Mouse (Mus musculus): ENCODE measurements around the gene Slc6a6. TPM values are rescaled to one million over a fixed set of nuclear protein-coding genes. Genes with fewer than 3 reads are reported as not detected.

Gene Slc6a6
- polyA plus RNA-seq, 1 experiment from 2014 or later = 423 TPM

DNA sequence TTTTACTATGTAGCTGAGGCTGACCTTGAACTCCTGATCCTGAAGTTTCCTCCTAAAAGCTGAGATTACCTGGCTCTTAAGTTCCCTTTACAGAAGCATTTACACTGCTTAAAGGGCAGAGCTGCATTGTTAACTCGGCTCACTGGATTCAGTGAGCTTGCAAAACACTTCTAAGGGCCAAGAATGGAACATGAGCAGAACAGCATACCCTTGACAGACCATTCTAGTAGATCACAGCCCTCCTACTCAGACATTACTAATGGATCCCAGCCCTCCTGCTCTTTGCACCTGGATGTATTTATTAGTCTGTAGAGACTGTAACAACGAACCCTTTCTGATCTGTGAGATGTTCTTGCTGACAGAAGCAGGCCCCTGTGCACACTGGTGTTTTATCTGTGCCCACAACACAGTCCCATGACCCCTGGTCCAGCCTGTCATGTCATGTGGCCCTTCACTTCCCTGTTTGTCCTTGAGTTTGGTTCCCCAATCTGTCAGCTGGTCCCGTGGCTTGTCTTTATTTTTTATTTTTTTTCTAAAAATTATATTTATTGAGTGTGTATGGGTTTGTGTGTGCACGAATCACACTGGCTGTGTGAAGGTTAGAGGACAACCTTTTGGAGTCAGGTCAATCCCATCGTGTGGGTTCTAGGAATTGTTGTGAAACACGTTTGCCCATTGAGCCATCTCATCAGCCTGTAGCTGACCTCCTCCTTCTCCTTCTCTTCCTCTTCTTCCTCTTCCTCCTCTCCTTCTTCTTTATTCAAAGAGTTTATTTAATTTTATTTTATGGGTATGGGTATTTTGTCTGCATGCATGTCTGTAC, 32.3 kb downstream of the Slc6a6 start:
- 3% methylated on average over 4 of the region's 6 CpGs for WGBS (ENCODE audit: missing documents)
- Histone ChIP-seq H3K27ac (peak overlapping the region; percentile 99), H3K4me3 (ENCODE audit: inconsistent target) (no peak overlapping the region), H3K36me3 (ENCODE audit: inconsistent target) (peaks cover 26% of the 10 kb centered on the region), H3K79me2 (ENCODE audit: inconsistent target) (peaks cover 82% of the 10 kb centered on the region)

DNA sequence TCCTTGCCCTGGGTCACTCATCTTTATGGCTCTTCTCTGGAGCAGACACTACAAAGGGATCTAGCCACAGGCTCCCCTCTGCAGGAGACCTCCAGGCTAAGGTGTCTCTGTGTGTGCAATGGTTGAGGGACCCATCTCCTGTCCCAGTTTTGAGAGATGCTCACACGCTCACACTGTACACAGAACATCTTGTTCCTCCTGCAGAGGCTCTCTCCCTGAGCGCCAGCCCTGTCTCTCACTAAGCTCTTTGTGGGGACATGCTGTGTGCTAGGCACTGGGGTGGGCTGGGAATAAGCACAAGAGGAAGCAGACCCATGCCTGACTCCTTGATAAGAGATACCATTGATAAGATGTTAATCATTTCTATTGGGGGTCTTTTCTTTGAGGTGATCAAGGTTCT, 34.2 kb downstream of the Slc6a6 start:
- Histone ChIP-seq H3K27ac (peak overlapping the region; percentile 99), H3K36me3 (ENCODE audit: inconsistent target) (peaks cover 38% of the 10 kb centered on the region), H3K4me3 (ENCODE audit: inconsistent target) (no peak overlapping the region), H3K79me2 (ENCODE audit: inconsistent target) (peaks cover 96% of the 10 kb centered on the region)
- 97% methylated on average over 2 of the region's 2 CpGs for WGBS (ENCODE audit: missing documents)

GRCm38 (mm10) chr6:91718603-91719002, 34.8 kb downstream of the Slc6a6 start:
- H3K79me2 ChIP-seq (ENCODE audit: inconsistent target) = peaks cover 97% of the 10 kb centered on the region
- peaks cover 44% of the 10 kb centered on the region for H3K36me3 ChIP-seq (ENCODE audit: inconsistent target)
- 78% methylated on average over 1 of the region's 3 CpGs for WGBS (ENCODE audit: missing documents)
- H3K27ac ChIP-seq = peak overlapping the region; percentile 99
- H3K4me3 ChIP-seq (ENCODE audit: inconsistent target) = no peak overlapping the region

GRCm38 (mm10) chr6:91719042-91719747, 35.3 kb downstream of the Slc6a6 start:
- WGBS (ENCODE audit: missing documents) = 94% methylated on average over 6 of the region's 6 CpGs
- Histone ChIP-seq H3K4me3 (ENCODE audit: inconsistent target) (no peak overlapping the region), H3K27ac (peak overlapping the region; percentile 99), H3K36me3 (ENCODE audit: inconsistent target) (peaks cover 49% of the 10 kb centered on the region), H3K79me2 (ENCODE audit: inconsistent target) (peaks cover 97% of the 10 kb centered on the region)

DNA sequence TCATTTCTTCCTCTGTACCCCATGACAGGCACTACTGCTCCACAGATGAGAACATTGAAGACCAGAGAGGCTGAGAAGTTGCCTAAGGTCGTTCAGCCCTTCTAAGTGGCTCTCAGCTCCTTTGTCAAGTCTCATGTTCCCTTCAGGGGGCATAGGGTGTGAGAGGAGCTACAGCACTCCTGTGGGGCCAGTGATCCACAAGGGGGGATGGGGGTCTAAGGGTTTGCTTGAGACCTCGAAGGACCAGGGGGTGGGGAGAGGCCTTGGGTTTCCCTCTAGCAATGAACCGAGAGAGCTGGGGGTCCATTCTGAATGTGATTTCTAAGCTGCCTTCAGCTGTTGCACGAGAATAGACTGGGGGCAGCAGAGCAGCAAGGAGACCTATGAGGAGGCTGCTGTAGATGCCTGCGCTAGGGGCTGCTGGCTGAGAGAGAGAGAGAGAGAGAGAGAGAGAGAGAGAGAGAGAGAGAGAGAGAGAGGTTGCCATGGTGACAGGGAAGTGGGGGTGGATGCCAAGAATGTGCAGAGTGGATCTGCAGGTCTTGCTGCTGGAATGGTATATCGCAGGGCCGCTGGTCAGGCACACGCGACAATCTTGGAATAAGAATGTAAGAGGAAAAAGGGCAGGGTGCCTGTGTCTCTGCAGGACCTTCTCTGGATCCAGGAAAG, 36.1 kb downstream of the Slc6a6 start:
- 100% methylated on average over 6 of the region's 9 CpGs for WGBS (ENCODE audit: missing documents)

DNA sequence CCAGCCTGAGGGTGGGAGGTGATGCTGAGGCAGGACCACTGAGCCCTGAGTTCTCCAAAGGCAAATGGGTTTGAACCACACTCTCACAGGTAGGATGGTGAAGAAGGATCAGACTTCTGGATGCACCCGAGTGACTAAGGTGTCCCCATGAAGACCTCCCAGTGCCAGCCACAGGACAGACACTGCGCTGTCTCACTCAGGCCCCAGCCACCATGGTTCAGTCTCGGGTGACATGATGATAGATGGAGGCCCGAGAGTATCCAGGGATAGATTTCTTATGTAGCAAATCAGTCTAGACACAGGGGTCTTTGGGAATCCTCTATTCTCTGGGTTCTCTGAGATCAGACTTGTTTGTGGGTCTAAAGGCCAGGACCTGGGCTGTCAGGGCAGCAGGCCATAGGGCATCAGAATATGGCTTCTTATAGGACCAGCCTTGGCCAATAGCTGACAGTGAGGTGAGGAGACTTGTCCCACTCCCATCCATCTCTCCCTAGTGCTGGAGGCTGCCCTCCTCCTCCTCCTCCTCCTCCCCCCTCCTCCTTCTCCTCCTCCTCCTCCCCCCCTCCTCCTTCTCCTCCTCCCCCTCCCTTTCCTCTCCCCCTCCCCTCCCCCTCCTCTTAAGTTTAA, 36.8 kb downstream of the Slc6a6 start:
- Histone ChIP-seq H3K79me2 (ENCODE audit: inconsistent target) (peaks cover 97% of the 10 kb centered on the region), H3K27ac (no peak overlapping the region), H3K4me3 (ENCODE audit: inconsistent target) (no peak overlapping the region), H3K36me3 (ENCODE audit: inconsistent target) (peaks cover 64% of the 10 kb centered on the region)
- WGBS (ENCODE audit: missing documents) = 94% methylated on average over 3 of the region's 4 CpGs

More for the DNA sequence above, 36.1 kb downstream of the Slc6a6 start:
- H3K4me3 ChIP-seq (ENCODE audit: inconsistent target) = no peak overlapping the region
- peak overlapping the region; percentile 99 for H3K27ac ChIP-seq
- peaks cover 57% of the 10 kb centered on the region for H3K36me3 ChIP-seq (ENCODE audit: inconsistent target)
- H3K79me2 ChIP-seq (ENCODE audit: inconsistent target) = peaks cover 97% of the 10 kb centered on the region

GRCm38 (mm10) chr6:91721215-91721701, 37.4 kb downstream of the Slc6a6 start:
- Histone ChIP-seq H3K36me3 (ENCODE audit: inconsistent target) (peaks cover 69% of the 10 kb centered on the region), H3K79me2 (ENCODE audit: inconsistent target) (peaks cover 99% of the 10 kb centered on the region), H3K4me3 (ENCODE audit: inconsistent target) (no peak overlapping the region), H3K27ac (no peak overlapping the region)
- WGBS (ENCODE audit: missing documents) = 81% methylated on average over 11 of the region's 12 CpGs

GRCm38 (mm10) chr6:91727361-91727760, 43.5 kb downstream of the Slc6a6 start:
- Histone ChIP-seq H3K27ac (peak overlapping the region; percentile 17; the same call in 1 of the 2 replicates), H3K36me3 (ENCODE audit: inconsistent target) (peaks cover 99% of the 10 kb centered on the region), H3K79me2 (ENCODE audit: inconsistent target) (peaks cover 100% of the 10 kb centered on the region), H3K4me3 (ENCODE audit: inconsistent target) (no peak overlapping the region)
- WGBS (ENCODE audit: missing documents) = 80% methylated on average over 1 of the region's 1 CpGs

- no peak overlapping the region for H3K27ac ChIP-seq
- H3K36me3 ChIP-seq (ENCODE audit: inconsistent target) = peaks cover 96% of the 10 kb centered on the region
- H3K79me2 ChIP-seq (ENCODE audit: inconsistent target) = peaks cover 100% of the 10 kb centered on the region
- H3K4me3 ChIP-seq (ENCODE audit: inconsistent target) = no peak overlapping the region
- WGBS (ENCODE audit: missing documents) = 92% methylated on average over 6 of the region's 6 CpGs
These were observed 45.2 kb downstream of the Slc6a6 start for GRCm38 (mm10) chr6:91728939-91729619.

DNA sequence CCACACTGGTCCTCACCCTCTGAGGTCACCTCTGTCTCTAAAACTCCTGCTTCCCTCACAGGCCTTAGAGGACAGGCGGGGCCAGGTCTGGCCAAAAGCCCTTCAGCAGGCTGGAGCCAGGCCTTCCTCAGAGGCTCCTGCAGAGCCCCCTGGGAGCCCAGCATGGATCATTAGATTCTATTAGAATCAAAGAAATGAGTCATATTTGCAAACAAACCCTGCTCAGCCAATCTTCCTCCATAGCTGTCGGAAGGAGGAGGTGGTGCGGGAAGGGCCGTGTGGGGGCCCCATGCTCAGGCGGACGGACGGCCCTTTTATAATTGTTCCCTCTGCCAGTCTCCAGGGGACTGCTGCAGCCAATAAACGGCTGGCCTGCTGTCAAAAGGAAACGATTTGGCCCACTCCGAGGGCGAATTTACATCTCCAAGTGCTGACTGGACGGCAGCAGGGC, 45.8 kb downstream of the Slc6a6 start:
- Histone ChIP-seq H3K36me3 (ENCODE audit: inconsistent target) (peaks cover 96% of the 10 kb centered on the region), H3K4me3 (ENCODE audit: inconsistent target) (no peak overlapping the region), H3K79me2 (ENCODE audit: inconsistent target) (peaks cover 100% of the 10 kb centered on the region), H3K27ac (no peak overlapping the region)
- WGBS (ENCODE audit: missing documents) = 93% methylated on average over 8 of the region's 12 CpGs

DNA sequence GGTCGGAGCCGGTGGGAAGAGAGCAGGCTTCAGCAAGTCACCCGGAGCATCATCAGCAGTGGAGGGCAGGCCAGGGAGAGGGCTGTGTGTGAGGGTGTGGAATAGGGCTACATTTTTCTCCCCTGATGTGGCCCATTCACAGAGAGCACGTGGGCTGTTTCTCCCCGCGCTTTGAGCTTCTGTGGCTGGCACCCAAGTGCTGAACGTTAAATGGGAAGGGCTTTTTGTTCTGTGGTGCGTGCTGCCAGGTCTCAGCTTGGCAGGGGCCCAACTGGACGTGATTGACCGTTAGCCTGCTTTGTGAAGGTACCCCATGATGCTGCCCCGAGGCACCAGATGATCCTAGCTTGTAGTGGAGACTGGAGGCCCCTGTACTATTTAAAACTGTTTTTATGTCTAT, 48.3 kb downstream of the Slc6a6 start:
- Histone ChIP-seq H3K79me2 (ENCODE audit: inconsistent target) (peaks cover 99% of the 10 kb centered on the region), H3K36me3 (ENCODE audit: inconsistent target) (peaks cover 97% of the 10 kb centered on the region), H3K4me3 (ENCODE audit: inconsistent target) (no peak overlapping the region), H3K27ac (no peak overlapping the region)
- 95% methylated on average over 11 of the region's 11 CpGs for WGBS (ENCODE audit: missing documents)

- no peak overlapping the region for H3K4me3 ChIP-seq (ENCODE audit: inconsistent target)
- H3K27ac ChIP-seq = no peak overlapping the region
- peaks cover 63% of the 10 kb centered on the region; the same call in 1 of the 2 replicates for H3K79me2 ChIP-seq (ENCODE audit: inconsistent target)
- WGBS (ENCODE audit: missing documents) = 95% methylated on average over 5 of the region's 5 CpGs
- peaks cover 80% of the 10 kb centered on the region for H3K36me3 ChIP-seq (ENCODE audit: inconsistent target)
These were observed 52.6 kb downstream of the Slc6a6 start for GRCm38 (mm10) chr6:91736471-91736870.

GRCm38 (mm10) chr6:91737451-91737850, 53.6 kb downstream of the Slc6a6 start:
- WGBS (ENCODE audit: missing documents) = 94% methylated on average over 5 of the region's 7 CpGs
- H3K79me2 ChIP-seq (ENCODE audit: inconsistent target) = peaks cover 63% of the 10 kb centered on the region; the same call in 1 of the 2 replicates
- H3K4me3 ChIP-seq (ENCODE audit: inconsistent target) = no peak overlapping the region
- H3K27ac ChIP-seq = no peak overlapping the region
- H3K36me3 ChIP-seq (ENCODE audit: inconsistent target) = peaks cover 82% of the 10 kb centered on the region
